Mouse (Mus musculus): ENCODE data around the gene Gm614. TPM values are rescaled to one million over a fixed set of nuclear protein-coding genes. Genes with fewer than 3 reads are reported as not detected.

The Gm614 gene
- polyA plus RNA-seq, 1 experiment: not detected

- TF ChIP-seq CTCF (IDR thresholded peaks at IDR 0.05; ENCODE audit: borderline replicate concordance, extremely low read depth, insufficient read depth, insufficient read length): no peak
- TF ChIP-seq POLR2A (IDR thresholded peaks at IDR 0.05; ENCODE audit: borderline replicate concordance, extremely low read depth, insufficient read depth, insufficient read length, poor library complexity, severe bottlenecking): no peak
- DNase-seq (ENCODE audit: low read depth): no peak
Measured at GRCm38 (mm10) chrX:101254740-101255139, 9.1 kb downstream of the Gm614 start.

GRCm38 (mm10) chrX:101253952-101254729 lies 9.7 kb downstream of the Gm614 start, which contains the start of gene Foxo4:
Gene Foxo4, plus strand, starts transcription at chrX:101254528.
- peak; percentile 97 for DNase-seq (ENCODE audit: low read depth)
- TF ChIP-seq CTCF (IDR thresholded peaks at IDR 0.05; ENCODE audit: borderline replicate concordance, extremely low read depth, insufficient read depth, insufficient read length) (no peak), POLR2A (IDR thresholded peaks at IDR 0.05; ENCODE audit: borderline replicate concordance, extremely low read depth, insufficient read depth, insufficient read length, poor library complexity, severe bottlenecking) (no peak)

GRCm38 (mm10) chrX:101245011-101245410 lies 18.8 kb downstream of the Gm614 start:
- TF ChIP-seq POLR2A (IDR thresholded peaks at IDR 0.05; ENCODE audit: borderline replicate concordance, extremely low read depth, insufficient read depth, insufficient read length, poor library complexity, severe bottlenecking): no peak
- no peak for TF ChIP-seq CTCF (IDR thresholded peaks at IDR 0.05; ENCODE audit: borderline replicate concordance, extremely low read depth, insufficient read depth, insufficient read length)
- DNase-seq (ENCODE audit: low read depth): no peak

- TF ChIP-seq POLR2A (IDR thresholded peaks at IDR 0.05; ENCODE audit: borderline replicate concordance, extremely low read depth, insufficient read depth, insufficient read length, poor library complexity, severe bottlenecking) (no peak), CTCF (IDR thresholded peaks at IDR 0.05; ENCODE audit: borderline replicate concordance, extremely low read depth, insufficient read depth, insufficient read length) (no peak)
- no peak for DNase-seq (ENCODE audit: low read depth)
Measured at GRCm38 (mm10) chrX:101222796-101223162, 41.0 kb downstream of the Gm614 start.

- TF ChIP-seq CTCF (IDR thresholded peaks at IDR 0.05; ENCODE audit: borderline replicate concordance, extremely low read depth, insufficient read depth, insufficient read length) (no peak), POLR2A (IDR thresholded peaks at IDR 0.05; ENCODE audit: borderline replicate concordance, extremely low read depth, insufficient read depth, insufficient read length, poor library complexity, severe bottlenecking) (0 out of 2 replicates have a peak, but pooled peaks have one; percentile 3)
Measured at GRCm38 (mm10) chrX:101221834-101222795, 41.7 kb downstream of the Gm614 start, which contains the start of gene Snx12. Gene Snx12, minus strand, starts transcription at chrX:101222563.

More at GRCm38 (mm10) chrX:101221834-101222795, 41.7 kb downstream of the Gm614 start, which contains the start of gene Snx12:
- DNase-seq (ENCODE audit: low read depth): peak; percentile 97

Other genes with a start within 250 kb of the Gm614 start
- 0.03 TPM in 1 of 2 replicates, not detected in the other for gene Tex11, start 204.3 kb downstream of the Gm614 start, polyA plus RNA-seq (2012; rRNA removed)
- gene Slc7a3, start 178.0 kb downstream of the Gm614 start, polyA plus RNA-seq (2012; rRNA removed): 3.1 and 4.1 TPM in 2 replicates
- 40.8 and 48.7 TPM in 2 replicates for gene Snx12, start 41.4 kb downstream of the Gm614 start, polyA plus RNA-seq (2012; rRNA removed)
- 12.7 and 14.7 TPM in 2 replicates for gene Foxo4, start 9.5 kb downstream of the Gm614 start, polyA plus RNA-seq (2012; rRNA removed)
- 4.1 and 5.9 TPM in 2 replicates for gene Il2rg, start 4.3 kb upstream of the Gm614 start, polyA plus RNA-seq (2012; rRNA removed)
- not detected in 2 replicates for gene Gm20489, start 5.0 kb upstream of the Gm614 start, polyA plus RNA-seq (2012; rRNA removed)
- 63.6 and 77.3 TPM in 2 replicates for gene Med12, start 10.0 kb upstream of the Gm614 start, polyA plus RNA-seq (2012; rRNA removed)
- 35.0 and 54.4 TPM in 2 replicates for gene Nlgn3, start 35.2 kb upstream of the Gm614 start, polyA plus RNA-seq (2012; rRNA removed)
- 0.33 and 0.66 TPM in 2 replicates for gene Gjb1, start 112.4 kb upstream of the Gm614 start, polyA plus RNA-seq (2012; rRNA removed)
- 178 and 190 TPM in 2 replicates for gene Zmym3, start 156.9 kb upstream of the Gm614 start, polyA plus RNA-seq (2012; rRNA removed)
- 419 and 430 TPM in 2 replicates for gene Nono, start 165.3 kb upstream of the Gm614 start, polyA plus RNA-seq (2012; rRNA removed)
- 3.3 and 5.4 TPM in 2 replicates for gene Itgb1bp2, start 185.1 kb upstream of the Gm614 start, polyA plus RNA-seq (2012; rRNA removed)

Data from brain, embryonic 14.5 days (tissue).